Mouse (Mus musculus) stomach, postnatal 0 days (tissue): Measurements from ENCODE around the gene Car14.
"Not testable (repeated sequence)": the region's sequence is repeated elsewhere in the genome, so short reads cannot be mapped to it uniquely, and the experiment has no call there.

ENCODE experiments used
- CTCF ChIP-seq: IDR thresholded peaks from 2 replicates; pipeline ENCODE4 v1.5.1; 2016; ENCODE audit warnings: antibody characterized with exemption, low read depth, mild to moderate bottlenecking, moderate library complexity
- EP300 ChIP-seq: optimal IDR thresholded peaks from 2 replicates; pipeline ENCODE3; 2016; ENCODE audit warnings: antibody characterized with exemption

GRCm38 (mm10) chr3:95857050-95857449, 47.4 kb downstream of the Car14 start:
- TF ChIP-seq CTCF, EP300: not testable (repeated sequence)
